Mouse (Mus musculus) hindlimb bud, embryonic 11.5 days (tissue): ENCODE measurements around the gene Kcnb1.

Source experiments
- DNase-seq: peaks from one replicate; pipeline ENCODE4 v3.0.0-alpha.2; 2012; ENCODE audit warnings: low read depth, low spot score; ENCODE audit errors: extremely low spot score

Kcnb1 gene

DNA sequence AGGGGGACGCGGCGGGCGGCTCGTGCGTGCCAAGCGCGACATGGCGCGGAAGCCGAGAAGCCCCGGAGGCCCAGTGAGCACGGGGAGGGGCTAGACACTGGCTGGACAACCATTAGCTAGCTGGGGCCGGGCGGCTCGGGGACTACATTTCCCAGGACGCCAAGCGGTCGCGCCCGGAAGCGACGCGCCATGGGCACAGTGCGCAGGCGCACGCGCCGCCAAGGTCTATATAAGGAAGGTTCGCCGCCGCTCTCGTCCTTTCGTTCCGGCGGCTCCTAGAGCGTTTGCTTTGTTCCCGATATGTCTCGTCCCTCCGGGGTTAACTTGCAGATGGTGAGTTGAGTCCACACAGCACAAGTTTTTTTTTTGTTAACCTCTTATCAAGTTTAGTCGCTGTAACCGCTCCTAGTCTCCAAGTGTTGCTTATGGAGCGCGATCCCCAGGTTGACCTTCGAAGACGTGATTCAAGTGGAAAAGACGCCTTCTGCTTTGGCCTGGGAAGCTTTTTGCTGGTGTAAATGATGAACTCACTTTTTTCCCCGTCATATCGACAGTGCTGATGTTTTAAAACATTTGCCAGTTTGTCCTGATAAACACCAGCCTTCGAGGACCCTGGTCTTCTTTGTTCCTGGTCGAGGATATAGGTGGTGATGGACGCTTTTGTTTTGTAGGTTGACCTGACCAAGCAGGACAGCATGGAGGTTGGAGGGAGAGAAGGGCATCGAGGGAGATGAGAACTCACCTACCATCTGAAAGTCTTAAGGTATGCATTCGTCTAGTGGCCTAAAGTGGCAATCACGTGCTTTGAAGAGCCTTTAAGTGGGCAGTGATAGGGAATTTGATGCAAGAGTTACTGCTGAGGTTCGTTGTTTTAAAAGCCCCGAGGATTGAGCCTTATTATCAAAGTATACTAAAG, 126.7 kb downstream of the Kcnb1 start, which contains the start of gene Znfx1:
TSS of gene Znfx1 (minus strand) at position 51 of the 916 bp plus-strand sequence.
- DNase-seq, result peak; percentile 68

DNA sequence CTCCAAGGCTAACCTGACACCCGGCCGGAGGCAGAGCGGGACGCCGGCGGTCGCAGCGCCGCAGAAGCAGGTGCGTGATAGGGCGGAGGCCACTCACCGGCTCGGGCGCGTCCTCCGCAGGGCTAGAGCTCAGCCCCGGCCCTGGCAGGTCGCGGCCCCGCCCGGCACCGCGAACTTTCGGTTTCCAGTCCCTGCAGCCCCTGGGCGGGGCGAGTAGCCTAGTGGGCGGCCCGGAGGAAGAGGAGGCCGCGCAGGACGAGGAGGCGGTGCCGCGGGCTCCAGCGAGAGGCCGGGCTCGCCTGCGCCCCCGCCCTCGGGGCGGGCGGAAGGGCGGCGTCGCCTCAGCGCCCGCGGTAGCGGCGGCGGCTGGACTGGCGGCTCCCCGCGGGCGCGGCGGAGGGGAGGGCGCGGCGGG, 127.5 kb downstream of the Kcnb1 start:
- no peak for DNase-seq

DNA sequence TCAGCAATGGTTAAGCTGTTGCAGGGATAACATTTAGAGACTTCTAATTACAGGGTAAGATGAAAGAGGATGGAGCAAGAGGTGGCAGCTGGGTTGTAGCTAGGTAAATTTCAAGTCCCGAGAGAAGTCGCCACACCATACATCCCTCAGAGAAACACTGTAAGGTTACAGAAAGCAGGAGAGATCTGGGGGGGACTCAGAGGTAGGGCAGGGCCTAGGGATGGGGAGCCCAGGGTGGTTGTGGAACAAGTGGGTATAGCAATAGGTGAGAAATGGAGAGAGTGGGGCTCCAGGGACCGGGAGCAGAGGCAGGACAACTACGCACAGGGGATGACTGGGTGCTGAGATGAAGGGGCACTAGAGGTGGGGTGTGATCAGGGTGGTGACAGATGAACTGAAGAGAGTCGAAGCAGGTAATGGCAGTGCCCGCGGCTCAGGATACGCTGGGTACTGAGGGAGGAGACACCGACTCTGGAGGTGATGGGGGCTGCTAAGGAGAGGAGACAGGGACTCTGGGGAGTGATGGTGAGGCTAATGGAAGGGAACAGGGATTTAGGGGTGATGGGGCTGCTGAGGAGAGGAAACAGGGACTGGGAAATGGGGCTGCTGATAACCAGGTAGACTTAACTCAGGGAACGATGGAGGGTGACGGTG, 128.4 kb downstream of the Kcnb1 start:
- DNase-seq, result no peak

DNA sequence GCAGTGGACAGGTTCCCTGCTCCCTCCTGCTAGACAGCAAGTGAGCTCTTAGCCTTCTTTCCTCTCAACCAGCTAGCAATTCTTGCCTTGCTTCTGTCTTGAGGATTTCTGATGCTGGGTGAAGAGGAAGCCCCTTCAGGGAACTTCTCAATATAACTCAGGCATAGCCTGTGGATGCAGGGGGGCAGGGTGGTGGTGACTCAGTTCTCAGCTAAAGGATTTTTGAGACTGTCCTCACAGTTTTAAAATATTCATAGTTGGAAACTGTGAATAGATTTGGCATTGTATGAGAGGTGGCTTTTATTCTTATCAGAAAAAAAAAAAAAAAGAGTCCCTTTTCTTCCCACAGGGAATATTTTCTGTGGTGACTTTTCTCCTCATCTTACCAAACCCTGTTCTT, 129.2 kb downstream of the Kcnb1 start:
- DNase-seq, result no peak

DNA sequence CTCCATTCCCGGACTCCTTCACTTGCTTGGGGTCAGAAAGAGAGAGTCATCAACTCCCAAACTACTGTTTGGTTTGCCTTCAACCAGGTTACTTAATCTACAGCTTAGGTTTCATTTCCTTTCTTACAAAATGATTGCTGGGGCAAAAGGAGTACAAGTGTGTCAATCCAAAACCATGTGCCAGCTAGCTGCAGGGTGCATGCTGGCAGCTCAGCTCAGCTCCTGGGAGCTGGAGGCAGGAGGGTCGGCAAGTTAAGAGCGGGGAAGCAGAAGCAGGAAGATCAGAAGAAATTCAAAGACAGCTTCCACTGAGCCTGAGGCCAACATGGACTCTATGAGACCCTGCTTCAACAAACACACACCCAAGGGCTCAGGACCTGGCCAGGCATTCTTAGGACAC, 129.6 kb downstream of the Kcnb1 start:
- no peak for DNase-seq

DNA sequence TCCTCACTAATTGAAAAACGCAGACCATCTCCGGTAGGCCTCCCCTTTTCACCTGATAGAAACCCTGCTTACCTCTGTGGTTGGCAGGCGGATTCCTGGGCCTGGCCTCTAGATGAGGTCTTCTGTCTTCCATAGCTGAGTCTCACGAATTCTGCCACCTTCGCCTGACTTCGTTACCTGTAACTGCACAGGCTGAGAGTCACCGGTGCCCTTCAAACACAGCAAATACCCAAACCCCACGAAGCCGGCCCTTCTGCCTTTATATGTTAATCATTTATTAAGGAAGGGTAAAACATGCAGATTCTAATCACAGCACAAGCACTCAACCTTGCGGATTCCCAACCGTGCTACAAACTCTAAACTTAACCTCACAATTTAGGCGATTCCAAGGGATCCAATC, 130.0 kb downstream of the Kcnb1 start:
- no peak for DNase-seq

DNA sequence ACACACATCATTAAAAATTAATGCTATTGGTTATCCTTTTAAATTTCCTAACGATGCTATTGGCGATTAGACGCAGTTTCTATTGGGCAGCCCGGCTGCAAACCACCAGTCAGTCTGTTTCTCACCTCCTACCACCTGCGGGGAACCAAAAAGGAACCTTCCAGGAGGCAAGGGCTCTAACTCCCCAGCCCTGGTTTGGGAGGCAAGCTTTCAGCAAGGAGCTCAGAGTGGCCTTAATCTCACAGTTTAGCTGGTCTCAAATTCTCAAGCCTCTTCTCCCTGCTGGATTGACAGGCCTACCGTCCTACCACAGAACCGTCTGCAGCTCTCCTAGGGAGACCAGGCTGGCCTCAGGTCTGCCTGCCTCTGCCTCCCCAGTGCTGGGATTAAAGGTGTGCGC, 130.4 kb downstream of the Kcnb1 start:
- no peak for DNase-seq

DNA sequence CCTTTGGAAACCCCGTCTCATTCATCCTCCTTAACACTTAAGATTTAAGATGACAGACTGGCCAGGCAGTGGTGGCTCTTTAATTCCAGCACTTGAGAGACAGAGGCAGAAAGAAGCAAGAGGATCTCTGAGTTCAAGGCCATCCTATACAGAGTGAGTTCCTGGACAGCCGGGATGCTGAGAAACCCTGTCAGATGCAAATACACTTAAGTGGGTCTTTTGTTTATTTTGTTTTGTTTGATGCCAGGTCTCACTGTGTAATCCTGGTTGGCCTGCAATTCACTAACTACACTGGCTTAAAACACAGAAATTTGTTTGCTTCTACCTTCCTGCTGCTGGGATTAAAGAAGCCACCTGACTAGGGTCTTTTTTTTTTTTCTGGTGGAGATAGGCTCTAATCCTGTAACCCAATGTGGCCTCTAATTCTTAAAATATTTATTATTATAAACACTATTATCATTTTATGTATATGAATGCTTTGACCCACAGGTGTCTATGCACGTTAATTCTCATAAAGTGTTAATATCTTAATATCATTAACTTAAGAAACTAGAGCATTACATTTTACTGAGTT, 131.1 kb downstream of the Kcnb1 start:
- no peak for DNase-seq

DNA sequence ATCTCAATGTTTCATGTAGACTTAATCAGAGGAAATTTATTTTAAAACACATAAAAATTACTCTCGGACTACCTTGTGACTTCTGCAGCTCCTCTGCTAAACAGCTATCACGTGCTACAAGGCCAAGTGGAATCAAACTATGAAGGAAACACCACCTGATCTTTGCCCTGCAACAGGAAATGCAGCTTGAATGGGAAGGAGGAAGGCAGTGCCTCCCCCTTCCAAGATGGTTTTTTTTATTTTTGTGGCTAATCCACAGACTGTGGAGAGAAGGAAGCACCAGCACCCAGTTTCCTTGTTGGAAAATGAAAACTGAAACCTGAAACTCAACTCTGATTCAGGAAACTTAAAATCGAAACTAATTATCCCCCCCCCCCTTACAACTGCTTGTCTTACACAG, 131.8 kb downstream of the Kcnb1 start:
- no peak for DNase-seq

DNA sequence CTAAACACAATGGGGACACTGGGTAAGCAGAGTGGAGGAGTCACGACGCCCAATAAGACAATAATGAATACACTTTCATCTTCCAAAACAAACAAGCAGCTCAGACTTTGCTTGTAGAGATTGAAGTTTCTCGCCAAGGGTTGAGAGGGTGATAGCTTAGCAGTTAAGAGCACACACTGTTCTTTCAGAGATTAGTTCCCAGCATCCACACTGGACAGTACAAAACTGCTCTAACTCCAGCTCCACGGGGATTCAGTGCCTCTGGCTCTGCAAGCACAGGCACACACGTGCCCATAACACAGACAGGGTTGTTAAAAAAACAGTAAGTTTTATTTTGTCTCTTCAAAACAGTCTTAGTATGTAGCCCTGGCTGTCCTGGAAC, 133.0 kb downstream of the Kcnb1 start:
- no peak for DNase-seq

DNA sequence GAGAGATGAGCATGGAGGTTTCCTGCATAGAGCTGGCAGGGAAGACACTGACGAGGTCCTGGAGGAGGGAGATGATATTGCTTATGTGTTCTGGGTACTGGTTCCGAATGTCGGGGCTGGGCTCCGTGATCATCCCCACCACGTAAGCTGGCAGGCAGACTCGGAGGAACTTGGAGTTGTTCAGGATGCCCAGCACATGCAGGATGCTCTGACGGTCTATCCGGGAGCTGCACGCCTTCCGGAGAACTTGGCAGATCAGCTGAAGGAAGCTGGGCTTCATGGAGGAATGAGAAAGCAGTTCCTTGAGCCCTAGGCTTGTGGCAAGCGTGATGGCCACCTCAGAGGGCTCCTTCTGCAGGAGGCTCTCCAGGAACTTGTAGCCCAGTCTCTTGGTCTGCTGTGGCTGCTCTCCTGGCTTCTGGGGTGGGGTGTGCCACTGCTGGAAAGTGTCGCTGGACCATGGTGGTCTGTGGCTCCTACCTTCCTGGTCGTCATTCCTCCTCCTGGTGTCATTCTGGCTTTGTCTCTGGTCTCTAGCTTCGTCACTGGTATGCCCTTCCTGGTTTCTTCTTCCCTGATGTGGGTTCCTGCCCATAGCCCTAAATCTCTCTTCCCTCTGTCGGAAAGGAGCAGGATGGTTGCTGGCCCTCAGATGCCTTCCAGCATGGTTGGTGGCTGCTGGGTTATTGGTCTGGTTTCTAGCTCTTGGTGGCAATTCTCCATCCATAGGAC, 133.6 kb downstream of the Kcnb1 start:
- no peak for DNase-seq

DNA sequence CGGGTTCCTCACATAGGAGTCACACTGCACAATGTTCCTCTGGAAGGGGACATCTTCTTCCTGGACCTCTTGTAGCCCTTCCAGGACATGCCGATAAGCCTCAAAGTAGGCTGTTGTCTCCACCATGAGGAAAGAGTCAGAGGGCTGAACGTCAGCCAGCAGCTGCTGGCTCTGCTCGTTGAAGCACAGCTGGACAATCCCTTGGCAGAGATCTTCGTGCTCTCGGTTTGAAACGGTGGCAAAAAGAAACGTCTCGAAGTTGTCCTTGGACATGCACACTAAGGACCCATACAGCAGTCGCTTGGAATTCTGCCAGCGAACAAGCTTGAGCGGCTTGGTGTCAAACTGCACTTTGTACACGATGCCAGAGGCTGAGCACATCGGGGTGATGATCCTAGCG, 134.6 kb downstream of the Kcnb1 start:
- no peak for DNase-seq

DNA sequence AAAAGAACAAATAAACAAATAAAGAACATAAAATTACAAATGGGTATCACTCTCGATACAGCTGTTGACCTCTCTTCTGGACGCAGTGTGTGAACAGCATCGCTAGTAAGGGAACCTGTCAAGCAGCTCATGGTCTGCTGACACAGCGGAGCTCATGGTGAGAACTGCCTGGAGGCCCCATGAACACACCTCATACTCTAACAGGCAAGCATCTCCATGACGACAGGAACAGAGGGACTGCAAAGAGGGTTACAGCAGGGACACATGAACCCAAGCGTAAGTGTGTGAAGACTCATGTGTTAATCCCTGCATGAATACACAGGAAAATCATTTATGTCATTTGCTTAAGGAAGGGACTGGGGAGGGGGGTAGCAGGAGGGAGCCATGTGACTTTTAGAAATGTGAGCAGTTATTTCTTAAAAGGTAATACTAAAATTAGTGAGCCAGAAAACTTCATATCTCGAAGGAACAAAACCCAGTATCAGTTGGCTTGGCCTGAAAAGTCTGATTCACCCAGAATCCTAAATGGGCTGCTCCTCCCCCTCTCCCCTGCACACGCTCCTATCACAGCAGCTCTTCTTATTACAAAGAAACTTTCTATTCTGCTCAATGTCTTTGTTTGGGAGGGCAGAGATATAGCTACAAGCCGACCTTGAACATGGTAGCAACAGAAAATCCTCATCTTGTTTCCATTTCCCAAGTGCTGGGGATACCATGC, 136.7 kb downstream of the Kcnb1 start:
- DNase-seq, result no peak

DNA sequence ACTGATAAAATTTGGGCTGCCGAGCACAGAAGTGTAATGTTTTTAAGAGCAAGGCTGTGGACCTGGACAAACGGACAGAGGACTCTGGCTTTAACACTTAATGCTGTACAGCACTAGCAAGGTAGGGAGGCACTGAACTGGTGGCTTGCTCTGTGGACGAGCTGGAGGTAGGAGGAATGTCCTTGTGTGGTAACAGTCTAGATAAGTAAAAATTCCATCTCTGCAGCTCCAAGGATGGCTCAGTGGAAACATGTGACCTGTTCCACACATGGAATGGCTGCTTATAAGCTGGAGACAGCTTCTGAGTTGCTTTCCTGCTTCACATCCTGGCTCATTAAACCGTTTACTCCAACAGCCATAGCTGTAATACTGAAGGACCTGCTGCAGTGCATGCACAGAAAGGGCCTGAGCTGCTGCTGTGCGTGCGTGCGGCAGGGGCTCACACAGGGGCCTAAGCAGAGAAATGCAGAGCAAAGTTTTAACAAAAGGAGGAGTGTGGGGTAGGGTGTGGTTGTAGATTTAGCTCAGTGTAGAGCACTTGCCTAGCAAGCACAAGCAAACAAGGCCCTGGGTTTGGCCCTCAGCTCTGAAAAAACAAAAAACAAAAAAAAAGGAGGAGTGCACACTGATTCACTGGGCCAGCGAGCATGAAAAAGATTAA, 141.1 kb downstream of the Kcnb1 start:
- DNase-seq, result no peak

DNA sequence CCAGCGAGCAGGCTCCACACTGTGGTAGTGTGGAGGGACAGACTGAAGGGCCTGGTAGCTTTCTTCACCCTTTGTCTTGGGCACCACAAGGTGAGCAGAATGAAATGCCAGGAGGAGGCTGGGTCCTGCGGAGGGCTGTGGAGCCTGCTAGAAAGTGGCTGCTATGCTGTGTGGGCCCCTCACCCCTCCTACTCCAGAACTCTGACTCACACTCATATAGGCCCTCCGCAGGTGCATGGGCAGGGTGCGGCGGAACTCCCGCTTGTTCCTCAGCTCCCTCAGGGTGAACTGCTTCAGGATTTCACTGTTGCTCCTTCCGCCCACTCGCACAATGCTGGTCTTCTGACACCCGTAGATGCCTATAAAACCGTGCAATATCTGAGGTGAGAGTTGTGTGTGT, 141.7 kb downstream of the Kcnb1 start:
- DNase-seq, result no peak
